Mouse (Mus musculus) spleen, adult 2 months (tissue): Measurements from ENCODE around the gene Slc22a20. TPM values are rescaled to one million over a fixed set of nuclear protein-coding genes. Genes with fewer than 3 reads are reported as not detected.

Experiments
- DNase-seq, 2 experiments: peaks; one replicate each; pipeline versions ENCODE4 v3.0.0 to v3.0.0-alpha.2; 2012 to 2021; ENCODE audit warnings: low spot score in 2 of 2, low read depth in 1 of 2
- H3K27ac ChIP-seq: fragments of 200-500 bp; 2 replicates; pipeline ENCODE4 v1.5.1; 2012; ENCODE audit warnings: low read length, inconsistent platforms; ENCODE audit not compliant: insufficient read depth
- H3K27me3 ChIP-seq: fragments of 200-500 bp; 2 replicates; pipeline ENCODE4 v1.6.1; 2012; ENCODE audit warnings: mild to moderate bottlenecking, moderate library complexity, low read length, inconsistent platforms; ENCODE audit not compliant: control insufficient read depth, insufficient read depth
- H3K36me3 ChIP-seq: fragments of 200-500 bp; 2 replicates; pipeline ENCODE4 v1.6.1; 2012; ENCODE audit warnings: mild to moderate bottlenecking, low read length, inconsistent platforms; ENCODE audit not compliant: control insufficient read depth, insufficient read depth
- H3K4me1 ChIP-seq: fragments of 200-500 bp; 2 replicates; pipeline ENCODE4 v1.6.1; 2011; ENCODE audit warnings: inconsistent platforms; ENCODE audit not compliant: control insufficient read depth, insufficient read depth, insufficient read length
- H3K4me3 ChIP-seq: fragments of 200-500 bp; 2 replicates; pipeline ENCODE4 v1.5.1; 2011; ENCODE audit warnings: mild to moderate bottlenecking, inconsistent platforms; ENCODE audit not compliant: insufficient read depth, insufficient read length; ENCODE audit errors: extremely low read depth
- CTCF ChIP-seq: fragments of 200-500 bp; IDR thresholded peaks from 2 replicates; pipeline ENCODE4 v1.5.1; 2011; ENCODE audit warnings: mild to moderate bottlenecking, inconsistent platforms; ENCODE audit not compliant: insufficient read depth, insufficient read length, insufficient replicate concordance; ENCODE audit errors: extremely low read depth
- POLR2A ChIP-seq: fragments of 200-500 bp; IDR thresholded peaks from 2 replicates; pipeline ENCODE4 v1.6.1; 2011; ENCODE audit warnings: low read depth, low read length, inconsistent platforms
- WGBS: fragments of 180-500 bp; shearing (Covaris S2); methylation state at CpG from one replicate; pipeline ENCODE4 v1.1.7; 2018; 5-methylcytosine and 5-hydroxymethylcytosine counted together
- polyA plus RNA-seq: library from polyadenylated mRNA; depleted of rRNA; stranded (reverse); fragments of >200 nt; gene quantifications from 2 replicates; pipeline ENCODE4 v1.2.3, GENCODE M21; 2012; rRNA removed

Slc22a20 gene
- polyA plus RNA-seq, 1 experiment = not detected

DNA sequence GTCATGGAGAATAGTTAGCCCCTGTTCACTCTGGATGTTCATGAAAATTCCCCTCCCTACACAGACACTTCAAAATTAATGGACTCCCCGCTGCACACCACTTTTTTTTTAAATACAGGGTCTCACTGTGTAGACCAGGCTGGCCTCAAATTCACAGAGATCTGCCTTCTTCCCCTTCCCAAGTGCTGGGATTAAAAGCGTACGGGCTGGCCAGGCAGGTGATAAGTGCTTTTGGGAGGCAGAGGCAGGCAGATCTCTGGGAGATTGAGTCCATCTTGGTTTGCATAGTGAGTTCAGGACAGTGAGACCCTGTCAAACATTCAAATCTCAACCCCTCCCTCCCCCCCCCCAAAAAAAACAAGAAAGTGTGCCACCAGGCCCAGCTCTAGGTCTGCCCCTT, 63.0 kb downstream of the Slc22a20 start:
- H3K36me3 ChIP-seq = no peaks in the 10 kb centered on the region
- H3K4me3 ChIP-seq = no peak overlapping the region
- no peaks in the 10 kb centered on the region for H3K27me3 ChIP-seq
- no peaks in the 10 kb centered on the region; the same call in 1 of the 2 replicates for H3K4me1 ChIP-seq
- no peak for DNase-seq
- TF ChIP-seq CTCF = no peak
- TF ChIP-seq POLR2A = no peak
- no peak overlapping the region for H3K27ac ChIP-seq
- 92% methylated on average over 3 of the region's 3 CpGs for WGBS

GRCm38 (mm10) chr19:5922119-5922942, 63.6 kb downstream of the Slc22a20 start:
- Histone ChIP-seq H3K27ac (no peak overlapping the region), H3K4me3 (0 out of 2 replicates have a peak overlapping the region, but pooled peaks have one; percentile 3), H3K36me3 (no peaks in the 10 kb centered on the region), H3K27me3 (no peaks in the 10 kb centered on the region), H3K4me1 (no peaks in the 10 kb centered on the region)
- DNase-seq = no peak
- WGBS = 71% methylated on average over 15 of the region's 15 CpGs
- TF ChIP-seq POLR2A (no peak), CTCF (no peak)

DNA sequence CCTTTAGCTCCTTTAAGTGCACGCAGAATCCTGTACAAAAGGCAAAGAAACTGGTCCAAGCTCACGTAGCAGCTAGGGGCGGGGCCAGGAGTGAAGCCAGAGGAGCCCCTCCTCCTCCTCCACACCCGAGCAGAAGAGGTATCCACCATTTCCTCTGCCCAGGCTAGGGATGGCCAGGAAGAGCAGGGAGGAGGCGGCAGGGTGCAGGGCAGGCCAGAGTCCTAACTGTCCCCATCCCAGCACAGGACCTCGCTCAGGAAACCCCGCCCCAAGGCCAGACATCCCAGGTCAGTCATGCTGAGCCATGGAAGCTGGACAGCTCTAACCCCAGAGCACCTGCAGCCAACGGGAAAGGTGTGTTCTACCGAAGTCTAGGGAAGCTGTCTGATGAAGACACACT, 64.2 kb downstream of the Slc22a20 start:
- TF ChIP-seq CTCF = no peak
- TF ChIP-seq POLR2A = no peak
- H3K4me1 ChIP-seq = no peaks in the 10 kb centered on the region
- DNase-seq = no peak
- no peak overlapping the region for H3K4me3 ChIP-seq
- H3K36me3 ChIP-seq = no peaks in the 10 kb centered on the region
- 50% methylated on average over 9 of the region's 9 CpGs for WGBS
- no peak overlapping the region for H3K27ac ChIP-seq
- H3K27me3 ChIP-seq = no peaks in the 10 kb centered on the region

Other genes with a start within 250 kb of the Slc22a20 start
- gene Ltbp3, start 245.2 kb downstream of the Slc22a20 start, polyA plus RNA-seq = 22.5 and 25.8 TPM in 2 replicates
- 65.4 and 68.0 TPM in 2 replicates for gene Scyl1, start 214.7 kb downstream of the Slc22a20 start, polyA plus RNA-seq
- gene Frmd8, start 110.9 kb downstream of the Slc22a20 start, polyA plus RNA-seq = 42.3 and 43.9 TPM in 2 replicates
- 36.6 and 37.6 TPM in 2 replicates for gene Slc25a45, start 108.3 kb downstream of the Slc22a20 start, polyA plus RNA-seq
- gene Tigd3, start 92.0 kb downstream of the Slc22a20 start, polyA plus RNA-seq = 1.3 TPM in 2 replicates
- 59.9 and 74.8 TPM in 2 replicates for gene Dpf2, start 73.1 kb downstream of the Slc22a20 start, polyA plus RNA-seq
- 8.1 and 8.2 TPM in 2 replicates for gene Cdc42ep2, start 61.3 kb downstream of the Slc22a20 start, polyA plus RNA-seq
- 40.5 and 48.0 TPM in 2 replicates for gene Pola2, start 21.9 kb downstream of the Slc22a20 start, polyA plus RNA-seq
- 50.8 and 53.0 TPM in 2 replicates for gene Capn1, start 29.8 kb upstream of the Slc22a20 start, polyA plus RNA-seq
- gene Syvn1, start 60.4 kb upstream of the Slc22a20 start, polyA plus RNA-seq = 108 and 124 TPM in 2 replicates
- 11.0 TPM in 2 replicates for gene Mrpl49, start 71.6 kb upstream of the Slc22a20 start, polyA plus RNA-seq
- gene Fau, start 71.7 kb upstream of the Slc22a20 start, polyA plus RNA-seq = 1,884 and 3,019 TPM in 2 replicates
- 38.5 and 61.3 TPM in 2 replicates for gene Znhit2, start 75.0 kb upstream of the Slc22a20 start, polyA plus RNA-seq
- gene Tm7sf2, start 82.2 kb upstream of the Slc22a20 start, polyA plus RNA-seq = 14.0 and 23.4 TPM in 2 replicates
- 72.9 and 85.0 TPM in 2 replicates for gene Vps51, start 91.1 kb upstream of the Slc22a20 start, polyA plus RNA-seq
- gene Tmem262, start 93.9 kb upstream of the Slc22a20 start, polyA plus RNA-seq = 0.34 TPM in 1 of 2 replicates, not detected in the other
- 0.46 TPM in 1 of 2 replicates, not detected in the other for gene Gm28374, start 96.1 kb upstream of the Slc22a20 start, polyA plus RNA-seq
- 66.9 and 85.9 TPM in 2 replicates for gene Zfpl1, start 98.8 kb upstream of the Slc22a20 start, polyA plus RNA-seq
- 3.6 and 4.4 TPM in 2 replicates for gene Cdca5, start 98.8 kb upstream of the Slc22a20 start, polyA plus RNA-seq
- gene AC131692.1, start 108.3 kb upstream of the Slc22a20 start, polyA plus RNA-seq = 0.19 TPM in 1 of 2 replicates, not detected in the other
- gene Naaladl1, start 119.6 kb upstream of the Slc22a20 start, polyA plus RNA-seq = 0.49 and 0.60 TPM in 2 replicates
- gene Sac3d1, start 132.5 kb upstream of the Slc22a20 start, polyA plus RNA-seq = 30.4 and 46.7 TPM in 2 replicates
- 42.7 and 50.9 TPM in 2 replicates for gene Snx15, start 142.2 kb upstream of the Slc22a20 start, polyA plus RNA-seq
- gene Batf2, start 154.8 kb upstream of the Slc22a20 start, polyA plus RNA-seq = 8.0 and 10.8 TPM in 2 replicates
- 51.8 and 64.8 TPM in 2 replicates for gene Arl2, start 155.4 kb upstream of the Slc22a20 start, polyA plus RNA-seq
- 0.15 and 0.30 TPM in 2 replicates for gene Majin, start 198.2 kb upstream of the Slc22a20 start, polyA plus RNA-seq
- gene Gpha2, start 240.2 kb upstream of the Slc22a20 start, polyA plus RNA-seq = 0.42 and 0.57 TPM in 2 replicates
- 36.9 and 56.1 TPM in 2 replicates for gene Ppp2r5b, start 249.7 kb upstream of the Slc22a20 start, polyA plus RNA-seq